Comparison of ENCODE assay signal across 8 mouse cellular contexts in the genomic region with DNA sequence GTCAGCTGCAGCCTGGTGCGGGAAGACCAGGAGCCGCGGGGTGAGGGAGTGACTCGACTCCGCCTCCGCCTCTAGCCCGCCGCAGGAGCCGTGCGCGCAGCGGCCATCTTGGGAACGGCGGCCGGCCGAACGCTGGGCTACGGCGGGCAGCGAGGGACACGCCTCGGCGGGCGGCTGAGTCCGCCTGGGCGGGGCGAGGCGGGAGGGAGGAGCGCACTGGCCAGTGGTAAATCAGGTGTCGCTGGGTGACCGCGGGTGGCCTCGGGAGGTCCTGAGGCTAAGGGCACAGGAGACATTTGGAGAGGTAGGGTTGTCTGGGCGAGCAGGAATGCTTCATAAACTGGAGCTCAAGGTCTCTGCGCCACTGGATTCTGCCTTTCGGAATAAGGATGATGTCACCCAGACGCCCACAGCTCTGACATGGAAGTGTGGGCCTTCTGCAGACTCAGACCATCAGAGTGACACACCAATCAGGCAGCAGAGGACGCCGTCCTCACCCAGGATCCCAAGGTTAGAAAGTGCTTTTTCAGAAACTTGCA. TPM values are rescaled to one million over a fixed set of nuclear protein-coding genes. Genes with fewer than 3 reads are reported as not detected.
DNase-seq lines count a peak whose midpoint lies in the region; ATAC-seq and TF ChIP-seq lines count a peak whose summit lies in the region.

Gene Map3k4 (minus strand): TSS at position 134 of the 539 bp plus-strand sequence.

- peak; percentile 87 for DNase-seq in CD4-positive helper T cell, adult 2 months (ENCODE audit: low read depth, low spot score)
- DNase-seq in brain, embryonic 14.5 days (ENCODE audit: low read depth), result peak; percentile 94
- peak; percentile 96 for DNase-seq in heart, embryonic 10.5 days (ENCODE audit: low spot score)
- DNase-seq in midbrain, postnatal 0 days (ENCODE audit: low spot score), result peak; percentile 92
- DNase-seq in spleen, postnatal 10 days (ENCODE audit: low spot score in 2 of 2), result peak; percentile 92 to 95

- H3K27me3 ChIP-seq in heart, embryonic 10.5 days (ENCODE audit: insufficient read depth, poor library complexity, severe bottlenecking), result no peaks in the 10 kb centered on the region
- H3K27me3 ChIP-seq in kidney, embryonic 15.5 days, result no peaks in the 10 kb centered on the region
- H3K27me3 ChIP-seq in limb, embryonic 15.5 days, result no peaks in the 10 kb centered on the region
- H3K27me3 ChIP-seq in midbrain, postnatal 0 days (ENCODE audit: insufficient read depth, low read length), result no peaks in the 10 kb centered on the region

- H3K27ac ChIP-seq in heart, embryonic 10.5 days, result peak within 1 kb of the TSS; percentile 98
- peak within 1 kb of the TSS; percentile 97 for H3K27ac ChIP-seq in kidney, embryonic 15.5 days
- peak within 1 kb of the TSS; percentile 96 for H3K27ac ChIP-seq in limb, embryonic 15.5 days
- H3K27ac ChIP-seq in midbrain, postnatal 0 days (ENCODE audit: low read depth, low read length), result peak within 1 kb of the TSS; percentile 99

- no peaks in the 10 kb centered on the region for H3K9me3 ChIP-seq in heart, embryonic 10.5 days
- no peaks in the 10 kb centered on the region for H3K9me3 ChIP-seq in kidney, embryonic 15.5 days (replicated peaks)
- H3K9me3 ChIP-seq in limb, embryonic 15.5 days, result no peaks in the 10 kb centered on the region
- H3K9me3 ChIP-seq in midbrain, postnatal 0 days (ENCODE audit: low read length), result no peaks in the 10 kb centered on the region

- peak within 1 kb of the TSS; percentile 95 for H3K9ac ChIP-seq in kidney, embryonic 15.5 days
- peak within 1 kb of the TSS; percentile 95 for H3K9ac ChIP-seq in limb, embryonic 15.5 days
- H3K9ac ChIP-seq in midbrain, postnatal 0 days (replicated peaks; ENCODE audit: low read length, poor library complexity, severe bottlenecking), result peak within 1 kb of the TSS; percentile 98

- H3K4me3 ChIP-seq in heart, embryonic 10.5 days, result peak within 1 kb of the TSS; percentile 99
- peak within 1 kb of the TSS; percentile 90 for H3K4me3 ChIP-seq in kidney, embryonic 15.5 days (replicated peaks)
- H3K4me3 ChIP-seq in limb, embryonic 15.5 days, result peak within 1 kb of the TSS; percentile 99
- peak within 1 kb of the TSS; percentile 99 for H3K4me3 ChIP-seq in midbrain, postnatal 0 days (ENCODE audit: low read depth, low read length)

- H3K36me3 ChIP-seq in heart, embryonic 10.5 days, result no peaks in the 10 kb centered on the region
- H3K36me3 ChIP-seq in kidney, embryonic 15.5 days, result no peaks in the 10 kb centered on the region
- H3K36me3 ChIP-seq in limb, embryonic 15.5 days, result no peaks in the 10 kb centered on the region
- H3K36me3 ChIP-seq in midbrain, postnatal 0 days (ENCODE audit: insufficient read depth, low read length), result no peaks in the 10 kb centered on the region

- peak; percentile 13; the same call in 1 of the 2 replicates for TF ChIP-seq CTCF in brain, embryonic 14.5 days (IDR thresholded peaks at IDR 0.05; ENCODE audit: borderline replicate concordance, extremely low read depth, insufficient read depth, insufficient read length)
- peak; percentile 59 for TF ChIP-seq CTCF in midbrain, postnatal 0 days (IDR thresholded peaks at IDR 0.05)

- ATAC-seq in erythroblast, adult 5-6 weeks (replicated peaks; ENCODE audit: low FRiP score, poor library complexity, severe bottlenecking), result peak; percentile 97
- peak; percentile 95 for ATAC-seq in kidney, embryonic 15.5 days (replicated peaks; ENCODE audit: low FRiP score)
- ATAC-seq in limb, embryonic 15.5 days (ENCODE audit: insufficient number of reproducible peaks, low FRiP score, low TSS enrichment, low read depth), result peak; percentile 90
- ATAC-seq in midbrain, postnatal 0 days (ENCODE audit: low FRiP score), result peak; percentile 94

- peak within 1 kb of the TSS; percentile 75 for H3K4me2 ChIP-seq in kidney, embryonic 15.5 days
- peak within 1 kb of the TSS; percentile 58 for H3K4me2 ChIP-seq in limb, embryonic 15.5 days
- peak within 1 kb of the TSS; percentile 75 for H3K4me2 ChIP-seq in midbrain, postnatal 0 days (ENCODE audit: low read depth, low read length, poor library complexity, severe bottlenecking)

- under 1% methylated on average over 37 of the region's 39 CpGs for WGBS in heart, embryonic 10.5 days
- 1% methylated on average over 39 of the region's 39 CpGs for WGBS in kidney, embryonic 15.5 days
- WGBS in limb, embryonic 15.5 days, result 0% methylated on average over 36 of the region's 39 CpGs
- under 1% methylated on average over 35 of the region's 39 CpGs for WGBS in midbrain, postnatal 0 days

- H3K4me1 ChIP-seq in heart, embryonic 10.5 days, result peaks cover 40% of the 10 kb centered on the region
- peaks cover 33% of the 10 kb centered on the region for H3K4me1 ChIP-seq in kidney, embryonic 15.5 days
- H3K4me1 ChIP-seq in limb, embryonic 15.5 days, result peaks cover 20% of the 10 kb centered on the region
- peaks cover 16% of the 10 kb centered on the region; the same call in 1 of the 2 replicates for H3K4me1 ChIP-seq in midbrain, postnatal 0 days (ENCODE audit: insufficient read depth, low read length)

- TF ChIP-seq POLR2A in brain, embryonic 14.5 days (IDR thresholded peaks at IDR 0.05; ENCODE audit: borderline replicate concordance, extremely low read depth, insufficient read depth, insufficient read length, poor library complexity, severe bottlenecking), result peak; percentile 98

RNA-seq across cellular contexts. Expression of gene Map3k4, which starts in this region (rescaled TPM):
- polyA plus RNA-seq in brain, embryonic 14.5 days (2012; rRNA removed), result 18.3 and 28.6 TPM in 2 replicates
- total RNA-seq in erythroblast, adult 5-6 weeks (2015; ENCODE audit: low replicate concordance), result 0.77 and 1.3 TPM in 2 replicates
- 6.3 and 7.2 TPM in 2 replicates for total RNA-seq in erythroblast, adult 5-6 weeks (2017; ENCODE audit: low replicate concordance)
- polyA plus RNA-seq in heart, embryonic 10.5 days (2016; fragmentation: Nextera tagmentation; extraction: Ambion mirVana), result 40.2 and 52.2 TPM in 2 replicates
- polyA plus RNA-seq in kidney, embryonic 15.5 days (2015; fragmentation: Nextera tagmentation; extraction: Ambion mirVana), result 46.9 and 50.2 TPM in 2 replicates
- 38.8 and 41.6 TPM in 2 replicates for polyA plus RNA-seq in limb, embryonic 15.5 days (2015; fragmentation: Nextera tagmentation; extraction: Ambion mirVana)
- total RNA-seq in midbrain, postnatal 0 days (2014; rRNA removed), result 36.1 and 37.1 TPM in 2 replicates
- polyA plus RNA-seq in midbrain, postnatal 0 days (2015; fragmentation: Nextera tagmentation; extraction: Ambion mirVana), result 35.1 and 47.9 TPM in 2 replicates

Comparison
In these comparisons a context has a peak if more than half of its experiments do, and no peak if none do; other contexts are left out.
1. Peak in every context shown above with its lines: DNase-seq, ATAC-seq, H3K4me3 ChIP-seq and H3K27ac ChIP-seq.